Mouse (Mus musculus): ENCODE data around the gene Olfr177. TPM values are rescaled to one million over a fixed set of nuclear protein-coding genes. Genes with fewer than 3 reads are reported as not detected.

Gene Olfr177
- not detected in 2 replicates for polyA plus RNA-seq (2015; fragmentation: Nextera tagmentation; extraction: Ambion mirVana)

- no peak for DNase-seq (ENCODE audit: low spot score)
These were observed at the start of gene Olfr177 for GRCm38 (mm10) chr16:58874668-58875067. TSS of gene Olfr177 (minus strand) at chr16:58874768.

- DNase-seq (ENCODE audit: low spot score) = no peak
These were observed 17.4 kb upstream of the Olfr177 start, which contains the start of gene Olfr178 for GRCm38 (mm10) chr16:58891963-58892362. TSS of gene Olfr178 (minus strand) at chr16:58892063.

- DNase-seq (ENCODE audit: low spot score) = no peak
These were observed 9.8 kb upstream of the Olfr177 start for GRCm38 (mm10) chr16:58884416-58884815.

GRCm38 (mm10) chr16:58861479-58861878, 13.1 kb downstream of the Olfr177 start:
- DNase-seq (ENCODE audit: low spot score) = no peak

GRCm38 (mm10) chr16:58860032-58860737, 14.4 kb downstream of the Olfr177 start:
- DNase-seq (ENCODE audit: low spot score) = no peak

- DNase-seq (ENCODE audit: low spot score) = no peak
These were observed 47.7 kb downstream of the Olfr177 start, which contains the start of gene Olfr175-ps1 for GRCm38 (mm10) chr16:58826732-58827319. TSS of gene Olfr175-ps1 (minus strand) at chr16:58826782.

Other genes with a start within 250 kb of the Olfr177 start
- gene E330017A01Rik, start 236.0 kb downstream of the Olfr177 start, polyA plus RNA-seq (2015; fragmentation: Nextera tagmentation; extraction: Ambion mirVana) = not detected in 2 replicates
- gene Cpox, start 204.5 kb downstream of the Olfr177 start, polyA plus RNA-seq (2015; fragmentation: Nextera tagmentation; extraction: Ambion mirVana) = 15.9 and 16.3 TPM in 2 replicates
- gene Gpr15, start 155.7 kb downstream of the Olfr177 start, polyA plus RNA-seq (2015; fragmentation: Nextera tagmentation; extraction: Ambion mirVana) = 0.79 and 1.7 TPM in 2 replicates
- gene Cldnd1, start 146.9 kb downstream of the Olfr177 start, polyA plus RNA-seq (2015; fragmentation: Nextera tagmentation; extraction: Ambion mirVana) = 51.0 and 58.6 TPM in 2 replicates
- gene Olfr172, start 111.6 kb downstream of the Olfr177 start, polyA plus RNA-seq (2015; fragmentation: Nextera tagmentation; extraction: Ambion mirVana) = not detected in 2 replicates
- not detected in 2 replicates for gene Olfr173, start 74.5 kb downstream of the Olfr177 start, polyA plus RNA-seq (2015; fragmentation: Nextera tagmentation; extraction: Ambion mirVana)
- gene Olfr175-ps1, start 48.0 kb downstream of the Olfr177 start, polyA plus RNA-seq (2015; fragmentation: Nextera tagmentation; extraction: Ambion mirVana) = not detected in 2 replicates
- not detected in 2 replicates for gene Olfr178, start 17.3 kb upstream of the Olfr177 start, polyA plus RNA-seq (2015; fragmentation: Nextera tagmentation; extraction: Ambion mirVana)
- gene Olfr181, start 54.0 kb upstream of the Olfr177 start, polyA plus RNA-seq (2015; fragmentation: Nextera tagmentation; extraction: Ambion mirVana) = not detected in 2 replicates
- gene Olfr180, start 54.6 kb upstream of the Olfr177 start, polyA plus RNA-seq (2015; fragmentation: Nextera tagmentation; extraction: Ambion mirVana) = not detected in 2 replicates
- not detected in 2 replicates for gene Olfr183, start 120.6 kb upstream of the Olfr177 start, polyA plus RNA-seq (2015; fragmentation: Nextera tagmentation; extraction: Ambion mirVana)
- not detected in 2 replicates for gene Olfr186, start 155.5 kb upstream of the Olfr177 start, polyA plus RNA-seq (2015; fragmentation: Nextera tagmentation; extraction: Ambion mirVana)
- not detected in 2 replicates for gene Olfr187, start 165.0 kb upstream of the Olfr177 start, polyA plus RNA-seq (2015; fragmentation: Nextera tagmentation; extraction: Ambion mirVana)
- gene Olfr190, start 203.2 kb upstream of the Olfr177 start, polyA plus RNA-seq (2015; fragmentation: Nextera tagmentation; extraction: Ambion mirVana) = not detected in 2 replicates
- gene Olfr191, start 215.1 kb upstream of the Olfr177 start, polyA plus RNA-seq (2015; fragmentation: Nextera tagmentation; extraction: Ambion mirVana) = not detected in 2 replicates
- not detected in 2 replicates for gene Olfr193, start 237.1 kb upstream of the Olfr177 start, polyA plus RNA-seq (2015; fragmentation: Nextera tagmentation; extraction: Ambion mirVana)
- gene Olfr194, start 246.3 kb upstream of the Olfr177 start, polyA plus RNA-seq (2015; fragmentation: Nextera tagmentation; extraction: Ambion mirVana) = not detected in 2 replicates

Data from thymus, postnatal 0 days (tissue).